Mouse (Mus musculus): ENCODE measurements around the gene Hhatl.

Hhatl gene

DNA sequence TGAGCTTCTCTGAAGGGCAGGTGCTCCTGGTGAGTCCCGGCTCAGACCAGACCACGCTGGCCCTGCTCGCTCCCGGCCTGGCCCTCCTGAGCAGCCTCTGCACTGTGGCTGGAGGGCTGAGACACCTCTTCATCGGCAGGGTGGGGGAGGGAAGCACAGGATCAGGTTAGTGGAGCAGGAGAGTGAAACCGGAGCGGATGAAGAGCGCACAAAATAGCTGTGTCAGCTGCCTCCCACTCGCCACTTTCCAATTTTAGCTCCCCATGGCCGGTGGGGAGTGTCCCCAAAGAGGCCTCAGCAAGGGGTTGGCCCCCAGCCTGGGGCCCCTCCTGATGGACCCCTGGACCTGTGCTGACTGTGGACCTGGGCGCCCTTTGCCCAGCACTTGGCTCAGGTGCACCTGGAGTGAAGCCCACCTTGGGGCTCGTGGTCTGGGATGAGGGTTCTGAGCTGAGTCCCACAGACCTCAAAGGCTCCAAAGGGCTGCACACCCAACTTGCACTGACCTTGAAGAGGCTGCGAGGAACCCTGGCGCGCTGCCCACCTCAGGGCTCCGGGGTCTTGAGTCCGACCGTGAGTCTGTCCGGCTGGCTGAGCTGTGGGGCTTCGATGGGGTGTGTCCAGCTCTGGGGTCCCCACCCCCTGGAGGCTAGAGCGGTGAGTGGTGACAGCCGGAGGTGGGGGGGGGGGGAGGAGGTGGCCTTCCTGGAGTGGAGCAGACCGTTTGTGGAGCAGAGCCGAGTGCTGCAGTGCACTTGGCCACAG, at the start of gene Hhatl:
Gene Hhatl, minus strand, starts transcription at position 751 of the 765 bp plus-strand sequence.
- peak; percentile 27 to 49 for DNase-seq

DNA sequence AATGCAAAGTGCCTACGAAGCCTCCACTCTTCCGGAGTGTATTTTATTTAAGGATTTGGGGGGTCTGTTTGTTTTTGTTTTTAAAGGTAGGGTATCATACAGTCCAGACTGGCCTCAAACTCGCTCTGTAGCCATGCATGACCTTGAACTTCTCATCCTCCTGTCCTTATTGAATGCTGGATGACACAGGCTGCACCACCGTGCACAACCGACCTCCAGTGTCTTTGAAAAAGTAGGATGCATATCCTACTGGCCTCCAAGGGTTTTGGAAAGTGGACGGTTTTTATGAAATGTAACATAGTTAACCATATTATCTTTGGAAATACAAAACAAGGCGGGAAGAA, 47.3 kb upstream of the Hhatl start:
- DNase-seq = no peak

DNA sequence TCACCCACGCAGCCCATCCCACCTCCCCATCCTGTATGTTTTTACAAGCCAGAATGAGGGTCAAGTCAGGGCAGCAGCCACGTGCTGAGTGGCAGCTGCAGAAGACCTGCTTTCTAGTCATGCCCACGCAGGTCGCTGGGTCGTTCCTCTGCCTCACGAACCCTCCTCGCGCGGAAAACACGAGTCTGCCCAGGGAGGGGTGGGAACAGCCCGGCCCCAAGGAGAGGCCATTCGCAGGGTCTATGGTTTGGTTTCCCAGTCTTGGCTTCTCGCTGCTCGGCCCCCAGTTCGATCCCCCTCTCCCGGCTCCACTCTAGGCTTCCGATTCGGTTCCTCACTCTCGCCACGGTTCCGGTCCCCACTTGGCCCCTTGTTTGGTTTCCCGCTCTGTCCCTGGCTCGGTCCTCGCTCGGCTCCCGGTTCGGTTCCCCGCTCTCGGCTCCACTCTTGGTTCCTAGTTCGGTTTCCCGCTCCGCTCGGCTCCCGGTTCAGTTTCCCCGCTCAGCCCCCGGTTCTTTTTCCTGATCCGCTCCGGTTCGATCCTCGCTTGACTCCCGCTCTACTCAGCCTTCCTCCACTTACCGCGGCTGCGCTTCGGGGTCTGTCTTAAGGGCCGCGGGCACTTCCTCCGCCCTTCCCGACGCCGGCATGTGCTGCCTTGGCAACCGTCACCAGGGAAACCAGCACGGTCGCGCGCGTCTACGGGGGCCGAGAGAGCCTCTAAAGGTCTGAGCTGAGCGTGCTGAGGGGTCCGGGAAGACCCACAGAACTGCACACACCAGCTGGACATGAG, 46.7 kb upstream of the Hhatl start, which contains the start of gene Ccdc13:
Gene Ccdc13, minus strand, starts transcription at position 633 of the 793 bp plus-strand sequence.
- peak; percentile 39 to 50 for DNase-seq

DNA sequence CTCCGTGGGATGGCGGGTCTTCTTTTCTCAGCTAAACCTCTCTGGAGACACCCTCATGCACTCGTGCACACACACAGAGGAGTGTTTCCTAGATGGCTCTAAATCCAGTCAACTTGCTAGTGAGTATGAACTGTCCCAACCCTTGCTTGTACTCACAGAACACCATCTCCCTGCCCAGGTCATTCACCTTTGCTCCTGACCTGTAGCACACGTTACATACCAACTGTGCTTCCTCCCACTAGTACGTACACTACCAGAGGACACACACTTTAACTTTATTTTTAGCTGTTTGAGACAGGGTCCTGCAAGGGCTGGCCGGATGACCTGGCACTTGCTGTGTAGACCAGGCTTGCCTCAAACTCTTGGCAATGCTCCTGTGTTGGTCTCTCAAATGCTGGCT, 45.7 kb upstream of the Hhatl start:
- no peak for DNase-seq

DNA sequence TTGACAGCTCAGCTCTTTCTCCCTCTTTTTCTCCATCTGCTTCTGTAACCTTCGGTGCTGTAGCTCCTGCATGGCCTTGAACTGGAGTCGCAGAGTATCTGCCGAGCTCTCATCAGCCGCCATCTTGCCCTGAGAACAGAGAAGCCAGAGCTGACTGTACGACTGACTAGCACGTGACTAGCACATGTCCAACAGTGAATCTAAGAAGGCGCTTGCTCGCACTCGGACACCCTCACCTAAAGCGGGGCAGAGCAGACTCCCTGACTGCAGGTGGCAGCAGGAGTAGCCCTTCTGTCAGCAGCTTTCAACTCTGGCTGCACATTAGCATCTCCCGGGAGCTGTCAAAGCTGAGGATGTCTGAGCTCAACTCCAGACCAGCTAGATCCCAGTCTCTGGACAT, 41.5 kb upstream of the Hhatl start:
- no peak for DNase-seq

DNA sequence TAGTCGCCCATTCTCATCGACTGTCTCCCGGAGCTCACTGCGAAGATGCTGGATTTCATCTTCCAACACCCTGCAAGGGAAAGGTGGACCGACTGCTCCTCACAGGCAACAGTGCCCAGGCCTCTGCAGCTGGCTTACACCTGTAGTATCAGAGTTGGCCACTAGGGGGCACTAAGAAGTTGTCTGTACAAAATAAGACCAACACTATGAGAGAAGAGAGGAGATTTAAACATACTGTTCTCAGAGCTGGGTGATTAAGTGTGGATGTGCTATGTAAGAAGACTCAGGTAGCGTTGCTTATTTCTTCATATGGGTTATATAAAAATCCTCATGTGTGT, 38.6 kb upstream of the Hhatl start:
- peak; percentile 67 to 82 for DNase-seq

DNA sequence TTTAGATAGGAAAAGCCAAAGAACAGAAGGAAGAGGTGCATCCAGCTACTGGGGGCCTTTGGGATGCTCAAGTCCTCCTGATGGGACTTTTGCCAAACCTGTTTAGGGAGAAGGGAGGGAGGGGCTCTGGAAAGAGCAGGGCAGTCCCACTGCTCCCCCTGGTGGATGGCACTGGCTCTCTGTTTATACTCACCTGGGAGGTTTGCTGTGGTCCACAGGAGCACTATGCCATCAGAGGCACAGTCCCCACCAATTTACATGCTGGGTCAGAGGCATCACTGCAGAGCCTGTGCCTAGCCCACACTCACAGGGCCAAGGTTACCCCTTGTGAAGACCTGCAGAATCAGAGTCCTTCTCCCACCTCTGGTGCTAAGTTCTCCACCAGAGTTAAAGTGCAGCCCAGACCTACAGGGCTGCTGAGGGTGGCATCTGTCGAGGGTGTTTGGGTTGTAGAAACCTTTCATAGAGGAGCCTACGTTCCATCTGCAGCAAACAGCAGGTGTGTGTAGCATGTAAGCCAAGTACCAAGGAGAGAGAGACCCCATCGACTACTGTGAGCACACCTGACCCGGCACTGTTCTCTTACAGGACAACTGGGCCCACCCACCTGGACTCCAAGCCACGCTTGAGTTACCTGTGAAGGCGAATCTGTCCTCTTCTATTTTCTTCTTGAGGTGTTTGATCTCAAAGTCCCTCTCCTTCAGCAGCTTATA, 38.1 kb upstream of the Hhatl start:
- peak in 1 of 2 experiments; percentile 67 for DNase-seq

DNA sequence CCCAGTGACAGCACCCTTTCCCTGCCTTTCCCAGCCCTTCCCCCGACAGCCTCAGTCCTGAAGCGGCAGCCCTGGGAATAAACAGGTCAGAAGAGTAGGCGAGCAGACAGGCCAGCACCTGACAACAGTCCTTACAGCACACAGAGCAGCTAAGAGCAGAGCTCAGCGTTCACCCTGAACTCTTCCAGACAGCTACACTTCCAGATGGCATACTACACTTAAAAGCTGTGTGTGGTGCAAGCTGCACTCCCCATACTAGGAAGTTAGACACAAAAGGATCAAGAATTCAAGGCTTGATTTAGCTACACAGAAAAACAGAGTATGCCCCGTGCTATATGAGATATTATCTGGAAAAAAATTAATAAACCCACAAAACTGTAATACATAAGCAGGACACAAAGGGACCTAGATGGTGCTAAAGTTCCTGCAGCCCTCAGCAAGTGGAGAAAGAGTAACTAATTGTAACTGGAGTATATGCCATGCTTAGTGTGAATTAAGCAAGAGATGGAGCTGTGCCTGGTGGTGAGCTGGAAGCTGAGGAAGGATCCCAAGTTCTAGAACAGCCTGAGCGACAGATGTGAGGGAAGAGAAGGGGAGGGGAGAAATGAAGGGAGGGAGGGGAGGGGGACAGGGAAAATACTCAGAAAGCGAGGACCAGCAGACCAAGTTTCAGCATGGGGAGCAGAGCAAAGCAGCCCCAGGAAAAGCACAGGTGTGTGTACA, 37.1 kb upstream of the Hhatl start:
- DNase-seq = no peak

DNA sequence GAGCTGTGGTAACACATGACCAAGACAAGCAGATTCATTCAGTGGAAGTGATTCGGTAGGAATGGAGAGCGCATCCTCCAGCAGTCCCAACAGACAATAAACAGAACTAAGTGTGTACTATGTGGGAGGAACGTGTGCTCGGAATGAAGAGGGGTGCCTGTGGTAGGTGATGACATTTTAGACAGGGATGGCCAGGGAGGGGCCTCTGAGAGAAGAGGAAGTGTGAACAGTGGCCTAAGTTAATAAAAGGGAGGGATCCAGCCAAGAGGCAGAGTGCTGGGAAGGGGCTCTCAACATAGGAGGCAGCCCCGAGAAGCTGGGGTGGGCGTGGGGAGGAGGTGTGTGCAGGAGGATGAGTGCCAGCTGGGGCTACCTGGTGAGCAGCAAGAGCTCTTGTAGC, 36.0 kb upstream of the Hhatl start:
- no peak for DNase-seq

DNA sequence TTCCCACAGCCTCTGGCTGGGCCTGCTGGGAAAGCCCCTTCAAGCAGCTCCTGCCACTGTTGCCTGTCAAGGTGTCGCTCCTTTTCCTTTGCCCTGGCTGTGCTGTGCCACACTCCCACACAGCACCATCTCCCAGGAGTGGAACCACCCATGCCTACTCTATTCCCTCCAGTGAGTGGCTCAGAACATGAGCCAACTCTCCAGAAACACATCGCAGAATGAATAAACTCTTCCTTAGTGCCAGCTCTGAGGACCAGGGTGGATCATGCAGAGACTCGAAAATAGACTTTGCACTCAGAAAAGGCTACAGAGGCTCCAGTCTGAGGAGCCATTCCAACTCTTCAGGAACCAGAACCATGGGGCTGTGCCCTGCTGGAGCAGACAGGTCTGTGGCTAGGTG, 34.0 kb upstream of the Hhatl start:
- DNase-seq = no peak

DNA sequence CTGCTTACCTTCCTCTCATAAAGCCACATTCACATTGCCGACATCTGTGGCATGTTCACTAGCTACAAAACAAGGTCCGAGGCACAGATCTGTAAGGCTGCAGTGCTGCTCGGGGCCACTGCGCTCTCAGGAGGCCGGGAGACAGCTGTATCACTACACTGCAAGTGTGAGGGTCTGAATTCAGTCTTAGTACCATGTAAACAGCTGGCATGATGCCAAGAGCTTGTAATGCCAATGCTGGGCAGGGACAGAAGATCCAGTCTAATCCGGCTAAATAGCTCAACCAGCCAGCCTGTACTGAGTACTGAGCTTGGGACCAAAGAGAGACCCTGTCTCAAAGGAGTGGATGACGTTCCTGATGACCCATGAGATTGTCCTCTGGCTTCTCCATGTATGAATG, 31.7 kb upstream of the Hhatl start:
- peak in 1 of 2 experiments; percentile 13 for DNase-seq

DNA sequence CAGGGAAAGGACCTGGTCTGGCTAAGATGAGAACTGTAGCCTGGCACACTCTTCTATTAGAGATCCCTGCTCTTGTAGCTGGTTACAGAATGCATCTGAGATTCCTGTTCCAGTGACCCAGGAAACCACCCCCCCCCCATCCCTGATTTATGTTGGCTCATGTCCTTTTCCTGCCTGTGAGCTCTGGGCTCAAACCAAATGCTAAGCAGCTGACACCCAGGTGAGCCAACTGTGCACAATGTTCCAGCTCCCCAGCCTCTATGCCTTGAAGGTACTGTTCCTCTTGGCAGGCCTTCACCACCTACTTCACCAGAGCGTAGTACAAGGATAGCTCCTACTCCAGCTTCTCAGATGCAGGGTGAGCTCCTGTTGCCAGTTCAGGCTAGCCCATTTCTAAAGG, 30.7 kb upstream of the Hhatl start:
- peak; percentile 51 to 76 for DNase-seq

DNA sequence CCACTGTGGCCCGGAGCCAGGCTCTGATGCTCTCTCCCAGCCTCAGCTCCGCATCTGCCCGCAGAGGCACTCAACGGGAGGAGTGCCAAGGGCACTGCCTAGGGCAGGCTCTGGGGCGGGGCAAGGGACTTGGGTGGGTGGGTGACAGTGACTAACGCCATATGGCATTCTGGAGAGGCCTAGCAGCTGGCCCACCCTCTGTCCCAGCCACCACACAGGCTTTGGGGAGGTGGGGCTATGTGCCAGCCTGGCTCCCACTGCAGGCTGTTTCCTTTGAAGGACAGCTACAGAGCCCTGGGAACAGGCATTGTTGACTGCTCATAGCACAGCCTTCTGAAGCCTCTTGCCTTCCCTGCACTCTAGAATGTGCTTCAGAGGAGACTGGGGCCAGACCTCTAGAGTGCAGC, 30.3 kb upstream of the Hhatl start:
- DNase-seq = peak in 1 of 2 experiments; percentile 24

DNA sequence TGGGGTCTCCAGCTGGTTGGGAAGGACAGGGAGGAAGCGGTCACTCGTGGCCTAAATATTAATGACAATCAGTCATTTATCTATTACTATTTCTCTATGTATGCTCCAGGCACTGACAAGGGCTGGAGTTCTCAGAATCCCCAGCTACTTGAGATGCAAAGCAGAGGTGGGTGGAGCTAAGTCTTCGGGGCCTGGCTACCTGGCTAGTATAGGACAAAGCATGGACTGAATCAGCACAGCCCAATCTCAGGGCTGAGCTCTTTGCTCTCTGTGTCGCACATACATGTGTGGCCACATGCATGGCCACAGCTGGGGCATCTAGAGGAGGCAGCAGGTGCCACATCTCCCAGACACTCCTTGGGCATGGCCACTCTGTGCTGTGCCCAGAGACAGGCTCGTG, 28.5 kb upstream of the Hhatl start:
- DNase-seq = no peak

DNA sequence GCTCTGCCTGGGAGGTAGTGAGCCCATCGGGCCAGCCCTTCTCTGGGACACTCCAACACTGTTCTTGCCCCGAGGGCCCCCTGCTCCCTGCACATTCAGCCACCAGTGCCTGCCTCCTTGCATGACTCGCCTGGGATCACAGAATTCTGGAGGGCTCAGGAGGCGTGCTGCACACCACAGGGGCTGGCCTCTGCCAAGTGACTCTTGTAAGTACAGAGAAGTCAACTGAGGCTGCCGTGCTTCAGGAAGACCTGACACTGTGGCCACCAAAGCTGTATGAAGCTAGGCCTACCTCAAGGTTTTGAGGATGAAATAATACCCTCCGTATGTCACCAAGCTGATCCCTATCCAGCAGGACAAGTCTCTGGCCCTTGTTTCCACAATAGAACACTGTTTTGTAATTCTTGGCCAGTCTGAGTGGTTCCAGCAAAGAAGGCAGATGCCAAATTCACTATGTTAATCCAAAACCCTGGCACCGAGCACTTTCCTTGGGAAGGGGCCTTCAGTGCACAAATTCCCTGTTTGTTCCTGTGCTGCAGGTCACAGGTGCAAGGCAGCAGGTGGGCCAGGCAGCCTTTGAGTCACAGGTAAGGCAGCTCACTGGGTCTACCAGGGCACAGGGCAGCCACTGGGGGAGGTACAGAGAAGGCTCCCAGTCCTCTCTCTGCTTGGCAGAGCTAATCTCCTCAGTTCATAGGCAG, 27.6 kb upstream of the Hhatl start:
- DNase-seq = peak; percentile 12 to 42

DNA sequence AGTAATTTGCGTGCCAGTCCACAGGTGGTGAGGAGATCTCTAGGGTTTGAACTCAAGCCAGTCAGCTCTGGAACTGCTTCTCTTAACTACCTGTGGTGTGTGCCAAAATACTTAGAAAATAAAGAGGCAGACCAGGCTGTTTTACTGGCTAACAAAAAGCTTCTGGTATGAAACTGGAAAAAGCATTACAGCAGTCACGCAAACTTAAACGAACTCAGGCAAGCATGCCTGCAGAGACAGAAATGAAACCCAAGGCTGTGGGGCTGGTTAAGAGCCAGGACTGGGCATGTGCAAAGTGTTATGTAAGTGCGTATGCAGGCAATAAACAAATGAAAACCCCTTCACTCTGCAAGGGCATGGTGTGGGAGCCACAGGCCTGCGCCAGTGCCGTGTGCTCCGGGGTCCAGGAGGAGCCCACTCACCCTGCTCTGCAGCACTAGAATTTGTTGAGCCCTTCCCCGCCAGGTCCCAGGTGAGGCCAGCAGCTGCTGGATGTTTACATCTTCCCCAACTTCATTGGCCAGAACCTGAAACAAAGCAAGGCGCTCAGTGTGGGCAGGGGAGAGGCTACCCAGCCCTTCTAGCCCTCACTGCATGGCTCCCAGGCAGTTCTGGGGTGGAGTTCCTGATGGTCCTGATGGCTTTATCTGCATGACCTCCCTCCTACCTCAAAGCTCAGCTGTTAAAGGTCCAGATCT, 26.9 kb upstream of the Hhatl start:
- peak; percentile 39 to 72 for DNase-seq

DNA sequence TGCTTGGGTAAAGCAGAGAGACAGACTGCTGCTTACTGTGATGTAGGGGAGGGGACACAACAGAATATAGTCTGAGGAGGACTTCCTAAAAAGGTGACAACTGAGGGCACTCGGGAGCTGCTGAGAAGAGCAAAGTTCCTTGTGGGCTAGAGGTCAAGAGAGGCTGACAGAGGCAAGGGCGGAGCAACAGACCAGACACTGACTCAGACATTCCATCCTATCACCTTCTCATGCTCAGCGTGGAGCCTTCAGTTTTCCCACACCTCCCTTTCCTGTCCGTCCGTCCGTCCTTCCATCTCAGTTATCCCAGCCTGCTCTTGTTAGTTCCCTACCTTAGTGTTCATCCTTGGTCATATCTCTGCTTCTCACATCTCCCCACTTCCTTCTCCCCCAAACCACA, 22.9 kb upstream of the Hhatl start:
- DNase-seq = no peak

DNA sequence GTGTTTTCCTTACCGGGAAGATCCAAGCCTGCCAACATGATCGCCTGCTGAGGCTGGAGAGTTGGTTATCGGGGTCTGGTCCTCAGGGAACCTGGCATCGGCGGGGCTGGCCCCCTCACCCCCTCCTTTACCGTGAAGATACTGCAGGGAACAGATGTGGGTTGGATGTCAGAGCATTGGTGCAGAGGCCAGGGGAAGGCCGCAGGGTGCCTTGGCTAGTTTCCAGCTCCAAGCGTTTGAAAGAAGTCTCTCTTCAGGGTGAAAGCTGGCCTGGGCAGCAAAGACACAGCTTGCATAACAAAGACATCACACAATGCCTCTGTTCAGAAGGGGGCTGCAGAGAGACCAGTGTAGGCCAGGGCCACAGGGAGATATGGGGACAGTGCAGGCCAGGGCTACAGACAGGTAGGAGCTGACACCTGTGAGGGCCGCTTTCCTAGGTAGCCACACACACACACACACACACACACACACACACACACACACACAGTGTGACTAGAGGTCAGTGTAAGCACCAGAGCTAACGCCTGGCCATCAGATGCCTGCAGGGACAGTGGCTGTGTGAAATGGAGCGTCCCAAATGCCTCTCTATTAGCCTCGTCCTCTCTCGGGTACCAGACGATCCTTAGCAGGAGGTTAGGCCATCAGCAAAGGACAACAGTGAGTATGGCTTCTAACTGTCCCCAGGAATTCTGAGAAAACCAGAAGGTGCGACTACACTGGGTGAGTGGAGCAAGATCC, 17.9 kb upstream of the Hhatl start:
- DNase-seq = no peak

DNA sequence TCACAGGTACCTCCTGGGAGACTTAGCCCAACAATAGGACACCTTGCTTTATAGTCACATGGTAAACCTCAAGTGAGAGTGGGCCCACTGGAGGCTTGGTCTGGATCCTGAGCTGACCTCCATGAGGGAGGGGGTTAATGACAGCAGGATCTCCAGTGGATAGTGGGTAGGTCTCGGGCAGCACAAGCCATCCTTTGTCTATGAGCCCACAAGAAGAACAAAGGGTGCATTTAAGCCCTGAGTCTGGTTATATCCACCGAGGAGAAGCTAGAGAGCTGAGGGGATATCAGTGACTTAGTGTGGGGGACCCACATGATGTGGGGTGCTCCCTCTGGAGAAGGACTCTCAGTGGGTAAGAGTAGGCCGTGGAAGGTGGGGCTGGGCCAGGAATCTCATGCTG, 16.2 kb upstream of the Hhatl start:
- no peak for DNase-seq

DNA sequence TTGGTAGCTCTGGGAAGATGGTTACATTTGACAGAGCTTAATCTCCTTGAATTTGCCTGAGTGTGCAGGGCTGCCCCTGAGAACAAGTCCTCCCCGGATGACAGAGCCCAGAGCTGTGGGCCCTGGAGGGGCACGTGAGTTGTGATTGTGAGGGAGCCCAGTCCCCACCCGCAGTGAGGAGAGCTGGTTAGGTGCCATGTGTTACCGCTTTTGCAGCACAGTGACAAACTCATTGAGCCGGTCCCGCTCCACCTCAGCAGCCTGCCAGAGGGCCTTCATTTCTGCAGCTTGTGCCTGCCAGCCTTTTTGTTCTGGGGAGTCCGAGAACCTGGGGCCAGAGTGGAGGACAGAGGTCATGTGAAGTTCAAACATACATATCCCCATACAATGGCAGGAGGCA, 15.6 kb upstream of the Hhatl start:
- DNase-seq = no peak

DNA sequence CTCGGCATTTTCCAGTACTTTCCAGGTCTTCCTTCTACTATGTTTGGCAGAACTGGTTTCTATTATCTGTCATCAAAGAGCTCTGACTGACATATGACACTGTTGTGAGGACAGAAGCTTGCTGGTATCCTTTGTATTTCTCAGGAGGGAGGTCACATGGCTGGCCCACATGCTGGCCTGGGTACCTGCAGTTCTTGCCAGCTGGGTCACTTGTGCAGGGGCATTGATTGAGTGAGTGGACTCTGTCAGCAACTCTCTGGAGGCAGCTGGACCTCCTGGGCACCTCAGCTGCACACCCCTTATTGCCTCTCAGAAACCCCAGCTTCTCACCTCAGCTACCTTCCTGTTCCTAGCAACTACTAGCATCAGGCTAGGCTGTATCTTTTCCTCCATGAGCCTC, 15.2 kb upstream of the Hhatl start:
- no peak for DNase-seq

Measured in kidney, adult 8-10 months (tissue).